Mouse (Mus musculus): ENCODE measurements at regions not wholly inside any gene's neighbourhood (a gene's known extent, or its start where the extent isn't known, plus 50 kb on each side); places are given as distances from the start of the nearest gene placed in this dataset.

DNA sequence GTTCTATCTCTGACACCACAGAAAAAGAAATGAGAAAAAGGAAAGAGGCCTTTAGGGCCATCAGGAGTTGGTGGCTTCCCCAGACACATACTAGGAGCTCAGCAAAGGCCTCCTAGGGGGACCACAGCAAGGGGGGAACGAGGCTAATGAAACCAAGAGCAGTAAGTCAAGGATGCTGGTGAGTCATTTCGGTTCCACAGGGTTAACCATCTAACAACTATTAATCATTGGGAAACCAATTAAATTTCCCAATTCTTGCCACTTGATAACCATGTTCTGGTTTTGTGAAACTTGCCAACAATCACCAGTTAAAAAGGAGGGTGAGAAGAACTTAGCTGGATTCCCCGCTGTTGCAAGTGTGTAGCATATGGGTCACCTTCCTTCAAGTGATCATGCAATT lies 1451.6 kb downstream of the Gsdmc2 start:
- ATAC-seq: no peak

DNA sequence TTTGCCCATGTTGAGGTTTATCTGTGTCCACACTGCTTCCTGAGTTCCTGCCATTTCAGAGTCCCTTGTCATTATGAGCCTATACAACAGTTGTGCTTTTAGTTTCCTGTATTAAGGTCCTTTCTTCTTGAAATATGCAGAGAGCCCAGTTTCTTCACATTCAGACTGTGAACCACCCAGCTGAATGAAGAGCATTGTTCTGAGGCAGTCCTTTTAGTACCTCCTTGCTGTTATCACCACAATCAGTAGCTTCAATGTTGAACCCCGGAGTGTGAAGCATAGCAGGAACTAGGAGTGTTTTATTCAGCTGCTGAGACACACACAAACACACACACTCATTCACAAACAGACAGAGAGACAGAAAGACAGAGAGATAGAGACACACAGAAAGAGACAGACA lies 1452.1 kb downstream of the Gsdmc2 start:
- no peak for ATAC-seq

DNA sequence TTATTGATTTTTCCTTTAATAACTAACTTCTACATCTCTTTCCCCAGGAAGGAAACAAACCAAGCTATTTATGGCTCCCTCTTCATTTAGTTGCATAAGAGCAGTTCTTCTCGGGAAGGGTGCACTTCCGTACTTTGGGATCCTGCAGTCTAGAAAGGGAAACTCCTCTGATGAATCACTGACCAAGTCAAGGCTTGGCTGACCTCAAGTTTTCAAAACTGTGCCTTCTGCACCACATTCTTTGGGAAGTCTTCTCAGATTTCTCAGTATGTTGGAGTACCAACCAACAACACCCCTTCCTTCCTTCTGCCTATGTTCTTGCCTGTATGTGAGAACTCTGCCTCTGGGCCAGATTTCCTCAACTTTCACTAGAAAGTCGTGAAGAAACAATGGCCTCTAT lies 1452.6 kb downstream of the Gsdmc2 start:
- no peak for ATAC-seq

DNA sequence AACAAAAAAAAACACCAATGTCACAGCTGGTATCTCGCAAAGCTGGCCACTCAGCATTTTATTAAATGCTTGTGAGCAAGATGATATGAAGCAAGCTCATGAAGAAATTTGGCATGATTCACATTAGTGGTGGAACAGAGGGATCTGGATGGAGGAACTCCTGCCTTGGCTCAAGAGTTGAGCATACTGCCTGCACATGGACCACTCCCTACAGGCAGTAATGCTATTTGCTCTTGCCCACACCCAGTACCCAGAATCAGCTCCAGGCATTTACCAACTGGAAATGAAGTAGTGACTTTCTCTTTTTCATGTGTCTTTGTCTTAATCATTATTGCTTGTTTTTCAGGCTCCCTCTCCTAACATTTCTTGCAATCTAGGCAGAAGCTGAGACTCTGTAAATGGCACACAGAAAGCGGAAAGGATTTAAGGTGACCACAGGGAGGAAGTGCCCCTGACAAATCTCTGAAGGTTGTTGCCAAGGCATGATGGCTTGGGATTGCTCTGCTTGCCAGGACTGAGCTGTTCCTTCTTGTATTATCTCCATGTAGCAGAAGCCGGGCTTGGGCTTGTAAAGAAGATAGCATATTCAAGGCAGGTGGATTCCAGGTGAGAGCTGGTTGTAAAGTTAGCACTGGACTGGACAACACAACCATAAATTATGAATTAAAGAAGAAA lies 1455.4 kb downstream of the Gsdmc2 start:
- ATAC-seq: no peak

DNA sequence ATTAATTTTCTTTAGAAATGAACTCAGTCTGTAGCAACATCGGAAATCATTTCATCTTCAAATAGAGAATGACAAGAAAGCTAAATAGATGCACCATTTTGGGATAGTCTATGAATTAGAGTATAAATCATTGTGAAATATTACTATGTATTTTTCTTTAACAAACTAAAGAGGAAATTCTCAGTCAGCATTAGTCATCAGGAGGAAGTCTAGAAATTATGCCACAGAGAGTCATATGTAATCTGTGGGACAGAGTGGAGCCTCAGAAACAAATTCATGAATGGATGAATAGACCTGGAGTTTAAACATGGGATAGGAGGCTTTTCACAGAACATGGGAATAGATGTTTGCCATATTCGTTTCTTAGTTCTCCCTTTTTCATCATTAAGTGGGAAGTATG lies 1459.4 kb upstream of the A1bg start:
- no peak for ATAC-seq

DNA sequence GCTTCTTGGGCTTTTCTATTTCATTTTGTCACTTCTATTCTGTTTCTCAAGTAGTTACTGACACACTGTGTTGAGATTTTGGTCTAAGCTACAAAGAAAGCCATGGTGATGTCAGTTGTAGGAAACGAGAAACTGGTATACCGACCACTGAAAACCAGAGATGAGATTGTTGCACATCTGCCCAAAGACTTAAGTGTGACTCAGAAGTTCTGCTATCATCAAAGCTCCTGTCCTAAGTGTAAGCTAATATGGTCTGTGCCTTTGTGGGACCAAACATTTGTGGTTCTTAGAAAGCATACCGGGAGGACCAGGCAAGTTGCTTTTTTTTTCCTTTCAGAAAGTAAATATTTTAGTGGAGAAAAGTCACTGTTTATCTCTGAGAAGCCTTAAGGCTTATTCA lies 1451.8 kb upstream of the A1bg start:
- no peak for ATAC-seq

DNA sequence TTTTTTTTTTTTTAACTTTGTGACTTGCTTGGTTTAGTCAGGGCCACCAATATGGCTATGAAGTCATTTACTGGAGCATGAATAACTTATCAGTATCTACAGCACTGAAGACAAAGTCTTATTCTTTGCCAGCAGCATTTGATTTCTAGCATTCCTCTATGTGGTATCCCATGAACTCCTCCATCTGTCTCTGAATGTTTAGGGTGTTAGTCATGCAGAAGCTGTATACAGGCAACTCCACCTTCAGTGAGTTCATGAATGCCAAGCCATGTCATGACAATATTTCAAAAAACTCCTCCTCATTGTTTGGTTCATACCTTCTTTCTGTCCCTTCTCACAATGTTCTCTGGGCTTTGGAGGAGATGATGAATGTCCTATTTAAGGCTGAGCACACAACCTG lies 1438.4 kb upstream of the A1bg start:
- ATAC-seq: no peak

DNA sequence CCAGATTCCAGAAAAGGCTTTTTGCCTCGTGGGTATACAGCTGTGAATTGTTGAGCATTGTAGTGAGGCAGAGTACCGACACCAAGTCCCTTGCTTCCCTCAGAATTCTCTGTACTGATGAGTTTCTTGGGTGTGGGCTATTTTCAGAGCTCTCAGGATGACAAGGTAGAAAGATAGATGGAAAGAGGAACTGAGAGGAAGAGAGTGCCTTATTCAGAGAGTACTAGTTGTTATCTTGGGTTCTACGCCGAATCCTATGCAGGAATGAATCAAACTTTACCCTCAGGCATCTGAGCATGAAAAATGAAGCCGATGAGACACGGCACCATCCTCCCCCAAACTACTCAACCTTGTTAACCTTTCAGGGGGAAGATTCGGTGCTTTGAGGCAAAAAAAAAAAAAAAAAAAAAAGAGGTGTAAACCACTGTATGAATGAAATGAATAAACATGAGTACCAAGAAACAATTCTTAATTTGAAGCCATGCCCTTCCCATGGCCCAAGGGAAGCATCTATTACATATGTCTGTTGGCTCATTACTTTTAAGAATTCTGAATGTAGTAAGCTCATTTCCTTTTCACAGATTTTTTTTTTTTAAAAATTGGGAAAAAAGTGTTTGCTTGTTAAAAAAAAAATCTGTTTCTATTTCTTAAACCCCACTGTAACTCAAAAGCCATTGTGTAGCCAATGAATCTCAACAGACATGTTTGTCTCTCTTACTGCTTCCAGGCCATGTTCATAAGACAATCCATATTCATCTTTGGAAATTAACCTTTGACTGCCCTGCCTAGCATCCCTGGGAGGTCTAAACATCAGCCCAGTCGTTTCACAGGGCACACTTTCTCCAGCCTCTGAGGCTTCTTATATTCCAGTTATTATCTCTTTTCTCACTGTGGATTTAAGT lies 1435.8 kb upstream of the A1bg start:
- no peak for ATAC-seq

DNA sequence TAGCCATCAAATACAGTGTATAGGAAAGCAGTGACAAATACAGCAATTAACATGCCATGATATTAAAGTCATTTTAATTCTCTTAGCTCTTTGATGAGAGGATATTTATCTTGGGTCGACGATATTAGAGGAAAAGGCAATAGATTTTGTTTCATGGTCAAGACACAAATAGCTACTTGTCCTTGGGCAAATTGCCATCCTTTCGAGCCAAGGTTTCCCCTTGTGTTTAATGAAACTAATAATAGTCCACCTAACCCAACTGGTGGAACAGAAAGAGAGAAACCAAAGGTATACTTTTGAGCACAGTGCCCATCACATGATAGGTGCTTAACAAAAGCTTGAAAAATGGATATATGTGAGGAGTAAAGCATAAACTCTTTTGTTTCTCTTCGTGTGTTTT lies 1431.0 kb upstream of the A1bg start:
- no peak for ATAC-seq

DNA sequence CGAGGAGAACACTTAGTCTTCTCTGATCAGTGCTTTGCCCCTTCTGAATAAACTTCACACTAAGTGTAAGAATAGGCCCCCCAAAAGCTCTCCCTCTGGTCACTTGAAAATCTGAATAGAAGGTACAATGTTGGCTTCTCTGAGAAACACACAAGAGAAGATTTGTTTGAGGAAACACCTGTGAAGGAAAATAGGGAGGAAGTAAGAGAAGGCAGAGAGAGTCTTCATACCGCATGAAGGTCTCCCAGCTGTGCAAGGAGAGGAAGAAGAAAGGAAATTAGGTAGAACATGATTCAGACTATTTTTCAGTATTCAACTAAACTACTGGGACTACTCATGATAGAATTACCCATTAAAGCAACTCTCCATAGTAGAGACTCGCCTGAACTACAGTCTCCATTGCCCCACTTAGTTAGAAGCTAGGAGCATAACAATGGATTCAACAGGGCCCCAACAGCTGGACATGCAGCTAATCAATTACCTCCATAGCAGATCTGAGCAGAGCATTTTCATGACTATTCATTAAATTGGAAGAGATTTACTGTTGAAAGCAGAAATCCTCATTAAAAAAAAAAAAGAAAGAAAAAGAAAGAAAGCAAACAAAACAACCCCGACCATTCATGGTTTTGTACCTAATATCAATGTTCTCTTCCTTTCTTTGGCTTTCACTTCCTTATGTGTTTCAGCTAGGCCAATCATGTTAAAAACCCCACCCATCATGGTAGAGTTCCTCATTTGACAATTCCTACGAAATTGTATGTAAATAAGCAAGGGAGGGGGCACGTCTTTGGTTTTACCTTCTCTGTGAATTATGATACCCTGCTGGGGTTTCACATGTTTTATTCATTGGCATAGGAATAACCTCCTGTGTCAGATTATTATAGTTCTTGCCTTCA lies 1428.3 kb upstream of the A1bg start:
- ATAC-seq: no peak

DNA sequence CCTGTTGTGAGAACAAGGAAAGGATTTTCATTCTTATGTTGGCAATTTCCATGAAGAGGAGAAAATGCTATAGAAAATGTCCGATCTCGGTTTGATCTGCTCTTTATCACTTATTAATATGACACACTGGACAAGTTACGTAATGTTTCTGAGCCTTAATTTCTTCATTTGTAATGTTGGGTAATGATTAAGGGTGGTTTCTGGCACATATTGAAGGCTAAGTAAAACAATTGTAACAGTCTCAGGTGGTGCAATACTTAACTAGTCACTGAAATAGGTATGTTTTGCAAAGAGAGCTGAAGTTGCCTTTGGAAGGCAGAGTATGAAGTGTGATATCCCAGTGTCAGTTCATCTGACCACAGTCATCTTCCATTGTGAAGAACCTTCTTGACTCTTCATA lies 1427.2 kb upstream of the A1bg start:
- ATAC-seq: no peak

DNA sequence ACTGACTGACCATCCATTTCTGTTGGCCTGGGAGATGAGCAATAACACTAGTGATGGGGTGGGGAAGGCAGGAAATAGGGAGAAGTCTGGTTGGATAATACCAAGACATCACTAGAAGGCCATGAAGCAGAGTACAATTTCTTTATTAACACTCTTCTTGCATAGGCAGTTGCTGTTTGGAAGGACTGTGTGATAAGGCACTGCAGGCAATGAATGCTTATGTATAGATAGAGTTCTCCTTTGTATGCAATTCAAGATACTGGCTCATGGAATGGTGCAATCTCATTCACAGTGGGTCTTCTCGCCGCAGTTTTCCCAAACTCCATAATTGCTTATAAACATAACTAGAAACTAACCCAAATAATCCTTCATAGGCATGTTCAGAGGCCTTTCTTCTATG lies 1426.1 kb upstream of the A1bg start:
- ATAC-seq: no peak

DNA sequence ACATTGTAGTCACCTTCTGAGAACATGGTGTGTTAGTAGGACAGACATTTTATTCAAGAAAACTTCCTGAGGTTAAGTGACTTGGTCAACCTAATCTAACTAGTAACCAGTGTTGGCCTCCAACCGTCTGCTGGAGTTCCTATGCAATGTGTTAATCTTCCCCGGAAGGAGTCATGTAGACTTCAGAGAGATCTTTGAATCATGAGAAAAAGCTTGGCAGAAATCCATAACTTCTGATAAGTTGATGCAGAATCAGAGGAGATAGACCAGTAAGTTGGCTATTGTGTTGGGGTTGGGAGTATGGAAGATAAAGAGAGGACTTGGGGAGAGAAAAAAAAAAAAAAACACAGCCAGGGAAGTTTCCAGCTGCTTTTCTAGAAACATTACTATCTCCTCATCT lies 1424.9 kb upstream of the A1bg start:
- ATAC-seq: no peak

DNA sequence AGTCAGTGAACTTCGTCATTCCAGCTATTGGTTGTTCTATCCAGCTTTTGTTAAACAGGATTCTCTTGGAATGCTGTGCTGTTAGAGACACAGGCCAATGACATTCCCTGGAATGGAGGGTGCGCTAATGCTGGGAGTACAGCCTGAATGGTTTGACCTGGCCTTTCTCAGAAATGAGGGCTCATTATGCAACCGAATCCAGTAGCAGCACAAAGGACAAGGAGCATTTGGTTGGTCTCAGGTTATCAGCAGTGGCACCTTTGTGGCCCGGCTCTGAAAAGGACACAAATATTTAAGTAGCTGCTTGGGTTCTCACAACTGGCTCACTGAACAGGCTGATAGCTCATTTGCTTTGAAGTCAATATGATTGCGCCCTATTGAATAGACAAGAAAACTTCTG lies 1423.1 kb upstream of the A1bg start:
- ATAC-seq: no peak

DNA sequence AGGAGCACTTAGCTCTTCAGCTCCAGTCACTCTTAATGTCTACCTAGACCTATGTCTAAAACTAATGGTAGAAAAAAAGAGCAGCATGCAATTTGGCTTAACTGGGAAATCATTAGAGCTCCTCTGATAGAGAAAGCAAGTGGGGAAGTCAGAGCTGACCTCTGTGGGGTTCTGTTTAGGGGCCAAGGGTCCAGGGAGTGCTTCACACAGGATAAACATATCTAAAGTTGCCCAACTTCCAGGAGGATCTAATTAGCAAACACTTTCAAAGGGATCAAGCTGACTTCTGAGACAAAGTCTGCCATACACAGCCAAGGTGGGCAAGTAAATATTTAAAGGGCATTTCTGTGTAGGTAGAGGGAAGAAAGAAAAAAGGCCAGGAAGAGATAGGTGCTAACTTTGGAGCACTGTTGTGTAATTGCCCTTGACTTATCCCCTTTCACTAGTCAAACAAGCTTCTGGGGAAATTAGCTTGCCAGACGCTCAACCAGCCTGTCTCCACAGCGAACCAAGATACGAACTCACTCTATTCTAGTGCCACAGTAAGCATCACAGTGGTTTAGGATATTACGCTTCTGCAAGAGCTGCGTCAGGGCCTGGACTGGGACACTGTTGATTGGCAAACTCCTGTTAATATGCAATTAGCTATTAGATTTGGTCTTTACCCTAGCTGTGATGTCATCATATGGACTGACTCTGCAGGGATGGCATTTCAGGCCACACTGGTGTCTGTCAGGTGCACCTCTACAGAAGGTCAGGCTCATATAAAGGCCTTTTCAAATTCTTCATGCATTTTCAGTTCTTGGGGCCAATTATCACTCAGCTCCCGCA lies 1413.9 kb upstream of the A1bg start:
- no peak for ATAC-seq

DNA sequence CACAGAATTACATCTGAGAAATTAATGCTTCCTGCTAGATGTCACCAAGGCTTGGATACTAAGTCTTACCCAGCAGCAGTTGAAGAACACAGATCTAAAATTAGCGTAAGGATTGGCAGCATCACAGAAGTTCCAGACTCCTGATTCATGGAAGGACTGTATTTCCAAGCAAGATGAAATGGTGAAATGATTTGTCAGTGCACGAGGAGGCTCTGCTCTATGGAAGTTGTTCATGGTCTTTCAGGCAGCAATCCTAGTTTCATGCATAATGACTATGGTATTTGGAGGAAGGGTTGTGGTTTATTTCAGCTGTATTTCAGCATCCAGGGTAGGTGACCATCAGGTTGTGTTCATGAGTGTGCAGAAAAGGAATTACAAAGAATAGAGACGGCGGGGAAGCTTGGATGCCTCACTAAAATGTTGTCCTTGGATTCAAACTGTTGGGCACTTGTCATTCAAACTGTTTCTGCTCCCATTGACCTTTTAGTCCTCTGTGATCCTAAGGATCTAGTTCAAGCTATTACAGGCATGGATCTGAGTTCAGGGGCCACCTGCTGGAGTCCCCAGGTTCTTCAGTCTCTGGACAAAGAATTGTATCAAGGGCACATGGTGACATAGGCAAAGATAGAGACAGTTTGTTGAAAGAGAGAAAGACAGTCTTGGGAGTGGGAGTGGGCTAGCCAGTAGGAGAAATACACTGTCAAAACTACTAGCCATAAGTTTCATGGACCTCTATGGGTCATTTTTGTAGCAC lies 1411.6 kb upstream of the A1bg start:
- ATAC-seq: no peak

DNA sequence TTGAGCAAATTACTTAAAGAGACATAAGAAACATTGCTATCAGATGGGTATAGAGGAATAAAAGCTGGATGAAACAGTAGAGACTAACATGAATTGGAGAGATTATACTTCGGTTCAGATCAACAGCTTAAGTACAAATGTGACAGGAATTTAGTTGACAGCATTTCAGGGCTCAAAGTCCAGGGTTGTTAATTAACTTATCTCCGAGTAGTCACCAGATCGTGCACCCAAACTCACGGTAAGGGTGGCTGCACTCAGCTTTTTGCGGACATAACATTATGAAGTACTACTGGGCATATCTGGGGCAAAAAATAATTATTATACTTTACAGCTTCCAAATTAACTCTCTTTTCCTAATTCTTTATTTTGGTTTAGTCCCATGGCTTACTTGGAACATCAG lies 1409.3 kb upstream of the A1bg start:
- ATAC-seq: no peak

DNA sequence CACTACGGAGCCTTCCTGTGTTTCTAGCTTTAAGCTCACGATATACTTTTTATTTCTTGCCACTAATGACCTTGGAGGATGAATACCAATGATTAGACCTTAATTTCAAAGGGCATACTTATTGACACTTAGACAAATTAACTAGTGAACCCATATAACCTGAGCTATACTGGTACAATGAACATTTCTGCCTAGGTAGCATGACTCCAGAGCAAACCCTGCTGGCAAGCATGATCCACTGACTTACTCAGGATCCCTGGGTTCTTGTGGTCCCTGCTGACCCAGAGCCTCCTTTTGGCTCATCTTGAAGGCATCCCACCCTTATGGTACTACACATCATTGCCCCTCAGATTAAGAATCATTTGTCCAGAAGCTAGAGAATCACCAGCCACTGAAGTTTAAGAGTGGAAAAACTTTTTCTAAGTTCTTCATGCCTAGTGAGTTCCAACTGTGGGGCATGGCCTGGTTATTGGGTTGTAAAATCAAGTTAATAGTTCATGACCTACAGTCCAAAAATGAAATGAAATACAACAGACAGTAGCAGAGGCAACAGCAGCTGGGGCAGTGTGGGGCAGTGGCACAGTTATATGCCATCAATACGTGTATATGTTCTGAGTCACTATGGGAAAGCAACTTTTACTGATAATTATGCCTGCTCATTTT lies 1408.5 kb upstream of the A1bg start:
- ATAC-seq: no peak

DNA sequence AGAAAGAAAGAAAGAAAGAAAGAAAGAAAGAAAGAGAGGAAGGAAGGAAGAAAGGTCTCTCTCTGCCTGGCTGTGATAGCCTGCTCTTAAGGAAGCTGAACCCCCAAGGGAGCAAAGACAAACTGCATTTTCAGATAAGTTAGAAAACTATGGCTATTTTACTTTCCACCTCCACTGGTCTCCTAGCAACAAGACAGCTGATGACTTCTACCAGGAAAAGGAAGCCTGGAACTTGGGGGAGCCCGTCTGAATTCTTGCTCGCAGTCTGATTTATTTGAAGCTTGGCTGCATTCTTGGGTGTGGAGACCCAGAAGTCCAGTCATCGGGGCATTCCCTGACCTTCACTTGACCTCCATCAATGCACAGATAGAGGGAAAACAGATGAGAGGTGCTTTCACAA lies 1406.1 kb upstream of the A1bg start:
- no peak for ATAC-seq

DNA sequence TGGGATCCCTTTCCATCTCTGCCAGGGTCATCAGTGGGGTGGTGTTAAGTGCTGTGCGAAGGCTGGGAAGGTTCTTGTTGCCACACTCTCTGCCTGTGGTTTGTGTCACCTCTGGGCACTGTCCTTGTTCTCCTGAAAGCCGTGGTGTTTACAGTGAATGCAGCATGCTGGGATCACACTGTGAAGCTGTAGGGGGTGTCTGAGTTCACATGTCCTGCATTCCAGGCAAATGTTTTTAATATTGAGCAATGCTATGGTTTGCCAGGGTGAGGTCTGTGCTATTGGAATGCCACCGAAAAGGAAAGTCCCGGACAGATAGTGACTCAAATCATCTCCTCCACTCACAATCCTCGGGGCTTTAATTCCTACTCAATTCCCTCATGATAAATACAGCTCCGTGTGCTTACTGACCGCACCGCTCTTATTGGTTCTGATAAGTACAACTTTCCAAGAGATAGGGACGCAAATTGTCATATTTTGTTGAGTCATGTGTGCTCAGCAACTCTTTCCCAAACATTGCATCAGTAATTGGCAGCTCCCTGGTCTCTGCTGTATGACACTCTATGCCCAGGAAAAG lies 1405.6 kb upstream of the A1bg start:
- ATAC-seq: no peak

DNA sequence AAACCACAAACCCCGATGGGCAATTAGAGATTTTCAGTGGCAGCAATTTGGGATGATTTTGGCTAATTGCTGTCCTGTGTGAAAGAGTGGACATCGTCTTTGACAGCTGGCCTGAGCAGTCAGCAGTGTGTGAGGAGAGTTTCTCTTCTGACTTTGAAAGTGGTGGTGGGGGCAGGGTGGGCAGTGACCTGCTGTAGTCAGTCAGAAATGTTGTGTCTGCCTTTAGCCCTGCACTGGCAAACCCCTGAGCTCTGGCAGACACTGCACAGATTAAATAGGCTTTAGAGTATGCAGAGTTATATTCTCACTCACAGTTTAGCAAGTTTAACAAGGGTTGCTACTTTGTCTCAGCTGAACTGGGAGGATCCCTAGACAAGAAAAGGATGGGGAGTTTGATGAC lies 1404.7 kb upstream of the A1bg start:
- no peak for ATAC-seq

All from activated CD4-positive, CD25-positive, alpha-beta regulatory T cell, adult 4 months (primary cell).